Mouse (Mus musculus) lung, adult 2 months (tissue): ENCODE data around the gene Armcx5.

Experiments used
- CTCF ChIP-seq: fragments of 200-500 bp; IDR thresholded peaks from 2 replicates; pipeline ENCODE4 v1.5.1; 2011; ENCODE audit warnings: mild to moderate bottlenecking, low read length, control low read depth; ENCODE audit not compliant: insufficient read depth
- POLR2A ChIP-seq: fragments of 200-500 bp; IDR thresholded peaks from 2 replicates; pipeline ENCODE4 v1.6.1; 2011; ENCODE audit warnings: low read depth, mild to moderate bottlenecking, control low read depth, low read length, borderline replicate concordance; ENCODE audit errors: extremely low read depth

DNA sequence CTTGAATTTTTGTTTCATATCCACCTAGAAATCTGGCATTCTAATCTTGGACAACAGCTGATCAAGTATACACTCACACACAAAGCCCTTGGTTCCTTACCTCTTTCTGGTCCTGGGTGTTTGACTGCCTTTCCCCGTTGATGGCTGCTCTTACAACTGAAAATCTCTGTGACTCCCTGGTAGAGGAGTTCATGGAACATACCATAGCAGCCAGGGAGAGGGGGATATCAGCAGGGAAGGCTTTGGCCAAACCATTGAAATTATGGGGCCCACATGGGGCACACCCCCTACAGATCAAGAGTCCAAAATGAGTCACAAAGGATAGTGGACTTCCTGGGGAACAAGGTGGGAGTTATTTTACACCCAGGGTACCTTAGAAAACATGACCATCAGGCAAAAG is 48.9 kb upstream of the Armcx5 start, which contains the start of gene Tcp11x2:
- no peak for TF ChIP-seq CTCF
- TF ChIP-seq POLR2A: no peak
